Mouse (Mus musculus): ENCODE measurements at regions not wholly inside any gene's neighbourhood (a gene's known extent, or its start where the extent isn't known, plus 50 kb on each side); places are given as distances from the start of the nearest gene placed in this dataset.

DNA sequence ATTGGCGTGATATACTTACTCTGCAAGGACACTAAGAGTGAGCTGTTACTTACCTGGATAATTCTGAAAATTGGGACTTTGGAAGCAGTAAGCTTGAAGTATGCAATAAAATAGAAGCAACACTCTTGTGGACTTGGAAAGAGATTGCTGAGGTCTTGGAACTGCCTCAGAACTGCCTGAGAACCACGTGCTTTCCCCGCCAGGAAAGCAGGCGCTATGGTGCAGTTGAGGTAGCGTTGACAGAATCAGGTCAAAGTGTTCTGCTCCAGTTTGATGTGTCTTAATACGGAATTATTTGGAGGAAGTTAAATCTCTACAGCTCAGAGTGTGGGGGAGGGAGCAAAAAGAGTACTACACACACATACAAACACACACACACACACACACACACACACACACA lies 102.8 kb upstream of the Gm11146 start:
- Histone ChIP-seq H3K27me3 (replicated peaks) (no peaks in the 10 kb centered on the region), H3K4me1 (no peaks in the 10 kb centered on the region), H3K9me3 (replicated peaks) (0 out of 2 replicates have a peak, but pooled peaks cover 3% of the 10 kb centered on the region), H3K4me3 (no peak overlapping the region), H3K36me3 (no peaks in the 10 kb centered on the region), H3K9ac (no peak overlapping the region), H3K27ac (no peak overlapping the region), H3K4me2 (no peak overlapping the region)
- ATAC-seq: no peak
- WGBS (ENCODE audit: insufficient replicate concordance): 63% methylated on average over 6 of the region's 6 CpGs

DNA sequence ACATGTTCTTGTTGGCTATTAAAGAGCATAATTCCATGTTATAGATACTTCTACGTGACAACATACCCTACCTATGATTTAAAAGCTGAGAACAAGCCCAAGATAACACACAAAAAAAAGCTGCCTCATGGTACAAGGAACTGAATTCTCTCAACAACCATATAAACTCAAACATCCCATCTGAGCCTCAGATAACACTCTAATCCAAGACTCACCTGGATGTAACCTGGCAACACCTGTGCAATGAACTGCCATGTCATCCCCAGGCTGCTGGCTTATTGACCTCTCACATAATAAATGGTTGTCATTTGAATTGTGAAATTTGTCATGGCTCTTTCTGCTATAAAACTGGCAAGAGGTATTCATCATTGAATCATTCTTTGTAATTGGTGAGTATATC lies 93.5 kb upstream of the Gm11146 start:
- Histone ChIP-seq H3K4me3 (no peak overlapping the region), H3K27ac (no peak overlapping the region), H3K36me3 (no peaks in the 10 kb centered on the region), H3K9ac (no peak overlapping the region), H3K4me1 (no peaks in the 10 kb centered on the region), H3K27me3 (replicated peaks) (no peaks in the 10 kb centered on the region), H3K9me3 (replicated peaks) (no peaks in the 10 kb centered on the region), H3K4me2 (no peak overlapping the region)
- ATAC-seq: no peak
- 33% methylated on average over 1 of the region's 1 CpGs for WGBS (ENCODE audit: insufficient replicate concordance)

DNA sequence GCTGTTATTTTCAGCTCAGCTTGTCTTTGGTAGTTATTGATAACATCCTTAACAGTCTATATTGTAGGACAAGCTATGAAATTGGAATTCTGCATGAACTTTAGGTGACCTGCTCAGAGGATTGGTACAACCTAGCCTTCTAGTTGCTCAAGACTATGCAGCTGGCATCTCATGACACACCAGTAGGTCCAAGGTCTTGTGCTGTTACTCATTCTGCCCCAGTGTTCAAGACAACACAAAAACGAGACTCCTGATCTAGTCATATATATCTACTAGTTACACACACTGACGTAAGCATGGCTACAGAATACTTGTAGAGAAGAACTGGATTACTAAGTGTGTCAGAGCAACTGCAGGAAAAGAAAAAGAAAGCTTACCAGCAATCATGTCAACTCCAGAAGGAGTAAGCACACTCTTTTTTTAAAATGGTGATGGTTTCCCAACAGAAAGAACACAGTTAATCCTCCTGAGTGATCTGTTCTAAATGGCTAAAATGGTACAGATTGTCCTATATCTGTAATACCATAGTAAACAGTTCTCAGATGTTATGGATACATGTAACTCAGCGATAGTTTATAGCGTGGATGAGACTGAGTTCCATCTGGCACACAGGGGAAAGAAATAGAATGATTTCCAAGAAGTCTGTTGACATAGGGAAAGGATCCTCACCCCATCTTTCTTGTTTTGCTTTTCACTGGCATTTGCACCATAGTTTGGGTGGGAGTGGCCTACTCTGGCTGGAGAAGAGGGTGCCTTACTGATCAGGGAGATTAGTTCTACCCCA lies 85.4 kb upstream of the Gm11146 start:
- WGBS (ENCODE audit: insufficient replicate concordance): 61% methylated on average over 4 of the region's 4 CpGs
- Histone ChIP-seq H3K9ac (no peak overlapping the region), H3K4me1 (no peaks in the 10 kb centered on the region), H3K27me3 (replicated peaks) (no peaks in the 10 kb centered on the region), H3K4me2 (no peak overlapping the region), H3K4me3 (no peak overlapping the region), H3K27ac (no peak overlapping the region), H3K36me3 (no peaks in the 10 kb centered on the region), H3K9me3 (replicated peaks) (no peaks in the 10 kb centered on the region)
- no peak for ATAC-seq

DNA sequence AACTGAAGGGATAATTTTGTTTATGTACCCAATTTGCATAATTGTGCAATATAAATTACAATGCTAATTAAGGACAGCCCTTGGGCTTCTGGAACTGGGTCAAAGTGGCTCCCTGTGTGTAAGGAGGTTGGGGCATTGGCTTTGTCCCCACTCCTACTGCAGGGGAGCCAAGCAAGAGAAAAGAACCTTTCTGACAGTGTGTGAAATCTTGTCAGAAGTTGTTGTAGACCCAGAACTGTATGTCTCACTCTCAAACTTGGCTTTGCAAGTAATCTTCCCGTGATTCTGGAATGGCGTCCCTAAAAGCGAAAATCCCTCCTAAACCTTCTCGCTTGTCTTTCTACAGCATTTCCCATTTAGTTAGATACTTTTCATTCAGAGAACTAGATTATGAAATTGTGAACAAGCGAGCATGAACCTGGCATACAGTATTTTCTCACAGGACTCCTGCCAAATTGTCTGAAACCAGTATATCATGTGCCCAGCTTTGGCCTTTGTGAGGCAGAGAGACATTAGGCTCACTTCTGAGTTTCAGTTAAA lies 83.8 kb upstream of the Gm11146 start:
- WGBS (ENCODE audit: insufficient replicate concordance): 71% methylated on average over 5 of the region's 5 CpGs
- no peak overlapping the region for H3K4me2 ChIP-seq
- H3K36me3 ChIP-seq: no peaks in the 10 kb centered on the region
- H3K4me1 ChIP-seq: no peaks in the 10 kb centered on the region
- H3K9ac ChIP-seq: no peak overlapping the region
- H3K27ac ChIP-seq: no peak overlapping the region
- no peaks in the 10 kb centered on the region for H3K27me3 ChIP-seq (replicated peaks)
- H3K4me3 ChIP-seq: no peak overlapping the region
- no peaks in the 10 kb centered on the region for H3K9me3 ChIP-seq (replicated peaks)
- ATAC-seq: no peak

DNA sequence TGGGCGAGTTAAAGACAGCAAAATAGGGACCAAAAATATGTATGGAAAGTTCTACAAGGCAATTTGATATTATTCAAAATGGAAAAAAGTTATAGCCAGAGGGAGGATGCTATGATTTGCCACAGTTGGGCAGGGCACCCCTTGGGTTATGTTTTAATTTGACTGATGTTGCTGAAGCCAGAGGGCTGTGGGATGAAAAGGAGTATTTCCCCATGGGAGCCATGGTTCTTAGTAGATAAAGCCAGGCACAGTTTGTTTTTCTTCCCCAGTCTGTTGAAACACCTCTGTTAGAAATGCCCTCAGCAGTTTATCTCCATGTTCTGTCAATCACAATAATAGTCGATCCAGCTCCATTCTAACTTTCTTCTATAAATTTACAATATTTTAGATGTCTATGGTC lies 82.6 kb upstream of the Gm11146 start:
- Histone ChIP-seq H3K4me1 (no peaks in the 10 kb centered on the region), H3K9ac (no peak overlapping the region), H3K27me3 (replicated peaks) (no peaks in the 10 kb centered on the region), H3K4me2 (no peak overlapping the region), H3K36me3 (no peaks in the 10 kb centered on the region), H3K4me3 (no peak overlapping the region), H3K27ac (no peak overlapping the region), H3K9me3 (replicated peaks) (no peaks in the 10 kb centered on the region)
- no peak for ATAC-seq
- WGBS (ENCODE audit: insufficient replicate concordance): 61% methylated on average over 2 of the region's 2 CpGs

DNA sequence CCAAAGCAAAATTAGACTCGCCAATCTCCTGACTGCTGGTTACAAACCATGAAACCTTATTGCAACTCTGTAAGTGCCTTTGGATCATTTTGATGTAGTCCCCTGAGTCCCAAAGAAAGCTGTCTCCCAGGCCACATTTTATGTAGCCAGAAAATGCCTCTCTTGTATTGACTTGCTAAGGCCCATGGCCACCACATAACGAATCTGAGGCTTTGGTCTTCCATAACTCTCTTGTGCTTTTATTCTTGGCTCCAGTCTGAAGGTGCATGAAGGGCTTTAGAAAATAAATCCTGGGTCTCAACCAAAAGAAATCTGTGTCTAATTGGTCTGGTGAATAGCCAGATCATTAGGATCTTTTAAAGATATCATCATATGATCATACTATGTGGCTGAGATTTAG lies 77.3 kb upstream of the Gm11146 start:
- ATAC-seq: no peak
- H3K36me3 ChIP-seq: no peaks in the 10 kb centered on the region
- no peaks in the 10 kb centered on the region for H3K27me3 ChIP-seq (replicated peaks)
- no peak overlapping the region for H3K4me3 ChIP-seq
- no peaks in the 10 kb centered on the region for H3K9me3 ChIP-seq (replicated peaks)
- H3K27ac ChIP-seq: no peak overlapping the region
- WGBS (ENCODE audit: insufficient replicate concordance): 67% methylated on average over 2 of the region's 2 CpGs
- H3K4me1 ChIP-seq: no peaks in the 10 kb centered on the region
- H3K9ac ChIP-seq: no peak overlapping the region
- H3K4me2 ChIP-seq: no peak overlapping the region

DNA sequence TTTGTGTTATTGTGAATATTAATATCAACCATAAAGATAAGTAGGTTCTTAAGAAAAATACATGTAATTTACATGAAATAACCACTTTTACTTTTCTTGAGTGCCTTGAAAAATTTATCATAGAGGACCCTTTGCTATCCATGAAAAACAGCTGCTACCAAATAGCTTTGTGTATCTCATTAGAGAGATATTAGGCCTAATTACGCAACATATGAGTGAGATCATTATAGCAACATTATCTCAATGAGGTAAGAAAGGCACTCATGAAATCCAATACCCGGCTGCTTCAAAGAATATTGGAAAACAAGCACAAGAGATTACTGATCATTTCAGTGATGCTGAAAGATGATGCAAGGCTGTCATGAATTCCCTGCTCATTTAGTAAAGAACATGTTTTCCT lies 74.9 kb upstream of the Gm11146 start:
- H3K4me3 ChIP-seq: no peak overlapping the region
- no peak overlapping the region for H3K4me2 ChIP-seq
- no peaks in the 10 kb centered on the region for H3K27me3 ChIP-seq (replicated peaks)
- H3K9me3 ChIP-seq (replicated peaks): no peaks in the 10 kb centered on the region
- no peaks in the 10 kb centered on the region for H3K4me1 ChIP-seq
- no peak overlapping the region for H3K27ac ChIP-seq
- 65% methylated on average over 2 of the region's 2 CpGs for WGBS (ENCODE audit: insufficient replicate concordance)
- H3K36me3 ChIP-seq: no peaks in the 10 kb centered on the region
- no peak for ATAC-seq
- H3K9ac ChIP-seq: no peak overlapping the region

DNA sequence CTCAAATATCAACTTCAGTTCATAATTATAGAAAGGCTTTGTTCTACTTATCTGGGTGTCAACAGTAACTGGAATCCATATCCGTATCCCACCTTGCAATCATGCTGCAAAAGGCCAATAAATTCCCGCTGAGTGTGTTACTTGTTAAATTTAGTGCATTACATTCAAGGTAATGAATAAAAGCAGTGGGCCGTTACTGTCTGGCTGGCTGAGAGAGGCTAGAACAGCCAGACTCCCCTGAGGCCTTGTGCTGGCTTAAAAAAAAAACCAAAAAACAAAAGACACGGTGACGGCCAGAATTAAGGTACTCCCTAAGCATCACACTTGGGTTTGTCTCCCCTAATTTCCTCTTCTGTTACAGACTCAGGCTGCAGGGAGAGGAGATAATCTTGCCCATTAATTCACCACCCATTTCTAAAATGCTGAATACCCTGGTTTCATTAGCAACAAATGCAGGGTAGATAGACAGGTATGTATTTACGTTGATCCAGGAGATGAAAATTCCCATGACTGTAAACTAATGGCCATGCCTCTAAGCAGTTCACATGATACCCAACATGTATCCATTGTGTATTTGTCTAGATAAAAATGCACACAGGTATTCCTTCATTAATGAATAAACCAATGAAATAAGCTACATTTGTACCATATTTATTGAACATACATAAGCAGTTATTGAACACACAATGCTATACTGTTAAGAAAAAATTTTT lies 74.1 kb upstream of the Gm11146 start:
- Histone ChIP-seq H3K27me3 (replicated peaks) (no peaks in the 10 kb centered on the region), H3K27ac (no peak overlapping the region), H3K9me3 (replicated peaks) (no peaks in the 10 kb centered on the region), H3K4me2 (no peak overlapping the region), H3K36me3 (no peaks in the 10 kb centered on the region), H3K9ac (no peak overlapping the region), H3K4me1 (no peaks in the 10 kb centered on the region), H3K4me3 (no peak overlapping the region)
- no peak for ATAC-seq
- WGBS (ENCODE audit: insufficient replicate concordance): 77% methylated on average over 6 of the region's 6 CpGs

DNA sequence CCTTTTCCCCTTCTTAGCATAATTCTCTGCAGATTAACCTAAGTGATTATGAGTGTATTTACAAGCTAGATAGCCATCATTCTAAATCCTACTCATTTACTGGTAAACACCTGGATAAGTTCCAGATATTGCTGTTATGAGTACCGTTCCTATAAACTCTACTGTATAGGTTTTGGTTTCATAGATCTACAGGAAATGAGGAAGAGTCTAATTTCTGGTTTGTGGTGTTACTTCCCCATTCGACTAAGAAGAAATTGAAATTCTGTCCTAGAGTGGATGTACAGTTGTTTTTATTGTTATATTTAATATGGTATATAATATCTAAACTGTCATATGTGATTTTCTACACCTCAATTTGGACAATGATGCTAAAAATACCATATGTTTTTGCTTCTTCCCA lies 69.4 kb upstream of the Gm11146 start:
- Histone ChIP-seq H3K36me3 (no peaks in the 10 kb centered on the region), H3K27ac (no peak overlapping the region), H3K4me3 (no peak overlapping the region), H3K9ac (no peak overlapping the region), H3K4me2 (no peak overlapping the region), H3K27me3 (replicated peaks) (no peaks in the 10 kb centered on the region), H3K9me3 (replicated peaks) (no peaks in the 10 kb centered on the region), H3K4me1 (no peaks in the 10 kb centered on the region)
- no peak for ATAC-seq
- WGBS (ENCODE audit: insufficient replicate concordance): 57% methylated on average over 2 of the region's 2 CpGs

DNA sequence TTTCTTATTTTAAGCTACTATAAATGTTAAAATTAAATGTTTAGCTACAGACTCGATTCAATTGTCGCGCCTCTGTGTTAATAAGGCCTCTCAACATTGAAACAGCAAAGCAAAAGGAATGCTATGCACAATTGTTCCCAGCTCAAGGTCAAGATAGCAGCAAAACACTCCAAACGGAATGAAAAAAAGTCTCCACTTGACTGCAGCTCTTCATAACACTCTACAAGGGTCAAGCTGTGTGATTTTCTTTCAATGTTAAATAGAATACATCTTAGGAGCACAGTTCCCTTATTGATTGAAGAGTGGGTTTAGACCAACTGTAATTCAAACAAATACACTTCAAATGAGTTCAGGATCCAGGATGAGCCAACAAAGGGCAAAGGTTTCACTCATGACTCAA lies 63.9 kb upstream of the Gm11146 start:
- no peaks in the 10 kb centered on the region for H3K27me3 ChIP-seq (replicated peaks)
- no peak overlapping the region for H3K9ac ChIP-seq
- H3K36me3 ChIP-seq: no peaks in the 10 kb centered on the region
- no peak for ATAC-seq
- no peaks in the 10 kb centered on the region for H3K9me3 ChIP-seq (replicated peaks)
- 73% methylated on average over 4 of the region's 4 CpGs for WGBS (ENCODE audit: insufficient replicate concordance)
- no peaks in the 10 kb centered on the region for H3K4me1 ChIP-seq
- no peak overlapping the region for H3K27ac ChIP-seq
- H3K4me3 ChIP-seq: no peak overlapping the region
- H3K4me2 ChIP-seq: no peak overlapping the region

DNA sequence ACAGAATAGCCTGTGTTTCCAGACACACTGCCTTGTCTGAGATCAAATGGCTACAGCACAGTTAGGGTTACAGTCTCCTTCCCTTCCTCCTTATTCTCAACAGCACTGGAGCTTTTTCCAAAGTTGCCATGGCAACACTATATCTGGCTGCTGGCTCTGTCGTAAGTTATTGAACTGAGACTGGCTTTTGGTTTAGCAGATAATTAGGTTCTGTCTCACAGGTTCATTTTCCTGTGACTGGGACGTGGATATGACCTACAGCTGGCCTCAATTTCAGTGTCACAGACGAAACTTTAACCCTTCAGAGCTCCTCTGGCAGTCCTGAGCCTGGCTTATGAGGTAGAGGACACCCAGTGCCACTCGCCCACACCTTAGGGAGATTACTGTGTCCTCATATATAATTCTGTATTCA lies 60.2 kb upstream of the Gm11146 start:
- H3K36me3 ChIP-seq: no peaks in the 10 kb centered on the region
- H3K9me3 ChIP-seq (replicated peaks): no peaks in the 10 kb centered on the region
- H3K27me3 ChIP-seq (replicated peaks): no peaks in the 10 kb centered on the region
- H3K4me1 ChIP-seq: no peaks in the 10 kb centered on the region
- no peak for ATAC-seq
- 32% methylated on average over 4 of the region's 4 CpGs for WGBS (ENCODE audit: insufficient replicate concordance)
- H3K27ac ChIP-seq: no peak overlapping the region
- no peak overlapping the region for H3K4me2 ChIP-seq
- no peak overlapping the region for H3K9ac ChIP-seq
- H3K4me3 ChIP-seq: no peak overlapping the region

DNA sequence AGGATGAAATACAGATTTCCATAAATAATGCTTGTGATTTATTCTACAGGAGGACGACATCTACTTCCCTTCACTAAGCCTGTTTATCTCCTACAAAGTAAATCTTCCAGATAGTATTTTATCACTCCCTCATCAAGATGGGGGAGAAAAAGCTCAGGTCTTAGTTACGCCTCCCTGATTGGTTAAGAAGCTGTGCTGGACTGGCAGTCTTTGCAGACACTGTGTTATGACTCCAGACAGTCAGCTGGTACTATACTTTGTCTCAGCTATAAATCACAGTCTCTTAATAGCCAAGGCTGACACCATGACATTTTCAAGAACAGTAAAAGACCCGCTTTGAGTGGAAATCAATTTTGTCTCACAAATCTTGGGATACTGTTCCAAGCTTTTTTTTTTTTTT lies 51.4 kb upstream of the Gm11146 start:
- ATAC-seq: no peak
- no peak overlapping the region for H3K9ac ChIP-seq

More for the DNA sequence above, 51.4 kb upstream of the Gm11146 start:
- 55% methylated on average over 3 of the region's 3 CpGs for WGBS (ENCODE audit: insufficient replicate concordance)
- Histone ChIP-seq H3K4me2 (no peak overlapping the region), H3K4me1 (no peaks in the 10 kb centered on the region), H3K27me3 (replicated peaks) (no peaks in the 10 kb centered on the region), H3K36me3 (no peaks in the 10 kb centered on the region), H3K27ac (no peak overlapping the region), H3K4me3 (no peak overlapping the region), H3K9me3 (replicated peaks) (no peaks in the 10 kb centered on the region)
